Mouse (Mus musculus): Measurements from ENCODE around the gene Zbtb17.

GRCm38 (mm10) chr4:141444451-141445327 lies at the start of gene Zbtb17:
- peak; percentile 65 to 75; a peak in 3 of 4 replicates for TF ChIP-seq POLR2A (IDR thresholded peaks at IDR 0.05; ENCODE audit: control insufficient read depth in 1 of 2, insufficient read depth in 1 of 2, low read depth in 1 of 2, low read length in 2 of 2, poor library complexity in 1 of 2)
- TF ChIP-seq KAT2A (conservative IDR thresholded peaks at IDR 0.05; ENCODE audit: low read depth, low read length), result peak; percentile 95
- TF ChIP-seq POLR2AphosphoS2 (IDR thresholded peaks at IDR 0.05; ENCODE audit: low read length), result no peak
- TF ChIP-seq GATA1 (IDR thresholded peaks at IDR 0.05; ENCODE audit: low read depth, low read length), result no peak
- no peak for TF ChIP-seq SMC3 (IDR thresholded peaks at IDR 0.05; ENCODE audit: low read depth, low read length)
- TF ChIP-seq CTCF (IDR thresholded peaks at IDR 0.05 in 2 of 3, conservative IDR thresholded peaks at IDR 0.05 in 1 of 3; ENCODE audit: control insufficient read depth in 1 of 3, insufficient read depth in 1 of 3, low read depth in 2 of 3, low read length in 3 of 3, poor library complexity in 1 of 3, severe bottlenecking in 1 of 3), result no peak
- TF ChIP-seq MAZ (IDR thresholded peaks at IDR 0.05; ENCODE audit: low read depth, low read length), result no peak
- TF ChIP-seq CHD1 (IDR thresholded peaks at IDR 0.05; ENCODE audit: low read depth, low read length), result no peak
- TF ChIP-seq NELFE (IDR thresholded peaks at IDR 0.05; ENCODE audit: low read depth, low read length), result peak; percentile 76

All from MEL (cell line).